Mouse (Mus musculus) liver, embryonic 15.5 days (tissue): ENCODE data around the gene Nell2. TPM values are rescaled to one million over a fixed set of nuclear protein-coding genes. Genes with fewer than 3 reads are reported as not detected.

Source experiments
- ATAC-seq: fragments of 200-750 bp; cut with Nextera tagmentation; 2 replicates; pipeline ENCODE4 v1.8.0; 2017; ENCODE audit warnings: moderate number of reproducible peaks, mild to moderate bottlenecking, moderate library complexity; ENCODE audit not compliant: insufficient read depth
- H3K27ac ChIP-seq: fragments of 300-500 bp; sonication (generic); replicated peaks from 2 replicates; pipeline ENCODE4 v1.5.1; 2015; ENCODE audit warnings: mild to moderate bottlenecking, inconsistent platforms
- H3K27me3 ChIP-seq: fragments of 300-500 bp; sonication (generic); 2 replicates; pipeline ENCODE4 v1.6.1; 2015; ENCODE audit warnings: mild to moderate bottlenecking, inconsistent platforms
- H3K36me3 ChIP-seq: fragments of 300-500 bp; sonication (generic); replicated peaks from 2 replicates; pipeline ENCODE4 v1.6.1; 2015; ENCODE audit warnings: moderate library complexity, mild to moderate bottlenecking, inconsistent platforms
- H3K4me1 ChIP-seq: fragments of 300-500 bp; sonication (generic); replicated peaks from 2 replicates; pipeline ENCODE4 v1.6.1; 2015; ENCODE audit warnings: inconsistent platforms
- H3K4me2 ChIP-seq: fragments of 300-500 bp; sonication (generic); 2 replicates; pipeline ENCODE4 v1.6.1; 2015; ENCODE audit warnings: moderate library complexity, mild to moderate bottlenecking, inconsistent platforms
- H3K4me3 ChIP-seq: fragments of 300-500 bp; sonication (generic); replicated peaks from 2 replicates; pipeline ENCODE4 v1.5.1; 2015; ENCODE audit warnings: mild to moderate bottlenecking, inconsistent platforms
- H3K9ac ChIP-seq: fragments of 300-500 bp; sonication (generic); 2 replicates; pipeline ENCODE4 v1.6.1; 2015; ENCODE audit warnings: moderate library complexity, mild to moderate bottlenecking, inconsistent platforms
- H3K9me3 ChIP-seq: fragments of 300-500 bp; sonication (generic); replicated peaks from 2 replicates; pipeline ENCODE4 v1.6.1; 2016; ENCODE audit warnings: inconsistent platforms
- WGBS: fragments of 180-500 bp; shearing (Covaris S2); methylation state at CpG from one replicate; pipeline ENCODE4 v1.1.7; 2015; ENCODE audit warnings: mixed read lengths; ENCODE audit not compliant: insufficient replicate concordance; 5-methylcytosine and 5-hydroxymethylcytosine counted together
- polyA plus RNA-seq: library from polyadenylated mRNA; unstranded; fragments of >200 nt; fragmentation: Nextera tagmentation; extraction: Ambion mirVana; gene quantifications from 2 replicates; pipeline ENCODE4 v1.2.1, GENCODE M21; 2015

The Nell2 gene
- polyA plus RNA-seq, 1 experiment from 2014 or later: 0.36 TPM

- Histone ChIP-seq H3K4me1 (no peaks in the 10 kb centered on the region), H3K27me3 (no peaks in the 10 kb centered on the region), H3K9ac (no peak overlapping the region), H3K4me3 (no peak overlapping the region), H3K4me2 (no peak overlapping the region), H3K36me3 (no peaks in the 10 kb centered on the region), H3K9me3 (no peaks in the 10 kb centered on the region), H3K27ac (no peak overlapping the region)
- no peak for ATAC-seq
- WGBS: 59% methylated on average over 5 of the region's 5 CpGs
These were observed 498.9 kb downstream of the Nell2 start for GRCm38 (mm10) chr15:95029487-95029875.

- H3K4me1 ChIP-seq: no peaks in the 10 kb centered on the region
- no peaks in the 10 kb centered on the region for H3K27me3 ChIP-seq
- H3K4me3 ChIP-seq: no peak overlapping the region
- H3K9me3 ChIP-seq: no peaks in the 10 kb centered on the region
- H3K27ac ChIP-seq: no peak overlapping the region
- WGBS: 69% methylated on average over 13 of the region's 13 CpGs
- H3K36me3 ChIP-seq: no peaks in the 10 kb centered on the region
- ATAC-seq: no peak
- no peak overlapping the region for H3K4me2 ChIP-seq
- no peak overlapping the region for H3K9ac ChIP-seq
These were observed 499.4 kb downstream of the Nell2 start for GRCm38 (mm10) chr15:95028862-95029486.

Other genes with a start within 250 kb of the Nell2 start
- gene Dbx2, start 127.4 kb upstream of the Nell2 start, polyA plus RNA-seq: not detected in 2 replicates